Mouse (Mus musculus) intestine, embryonic 15.5 days (tissue): ENCODE data around the gene Etv3. TPM values are rescaled to one million over a fixed set of nuclear protein-coding genes. Genes with fewer than 3 reads are reported as not detected.

Experiments
- ATAC-seq: fragments of 200-750 bp; cut with Nextera tagmentation; 2 replicates; pipeline ENCODE4 v1.8.0; 2017; ENCODE audit warnings: moderate TSS enrichment, moderate library complexity
- H3K27ac ChIP-seq: fragments of 300-500 bp; sonication (generic); 2 replicates; pipeline ENCODE4 v1.5.1; 2015; ENCODE audit warnings: mild to moderate bottlenecking, inconsistent platforms
- H3K27me3 ChIP-seq: fragments of 300-500 bp; sonication (generic); replicated peaks from 2 replicates; pipeline ENCODE4 v1.6.1; 2015; ENCODE audit warnings: inconsistent platforms
- H3K36me3 ChIP-seq: fragments of 300-500 bp; sonication (generic); 2 replicates; pipeline ENCODE4 v1.6.1; 2015; ENCODE audit warnings: inconsistent platforms
- H3K4me1 ChIP-seq: fragments of 300-500 bp; sonication (generic); replicated peaks from 2 replicates; pipeline ENCODE4 v1.6.1; 2015; ENCODE audit warnings: inconsistent platforms
- H3K4me2 ChIP-seq: fragments of 300-500 bp; sonication (generic); replicated peaks from 2 replicates; pipeline ENCODE4 v1.6.1; 2015; ENCODE audit warnings: mild to moderate bottlenecking, inconsistent platforms
- H3K4me3 ChIP-seq: fragments of 300-500 bp; sonication (generic); replicated peaks from 2 replicates; pipeline ENCODE4 v1.5.1; 2015; ENCODE audit warnings: inconsistent platforms
- H3K9ac ChIP-seq: fragments of 300-500 bp; sonication (generic); 2 replicates; pipeline ENCODE4 v1.6.1; 2015; ENCODE audit warnings: inconsistent platforms
- H3K9me3 ChIP-seq: fragments of 300-500 bp; sonication (generic); 2 replicates; pipeline ENCODE4 v1.6.1; 2016; ENCODE audit warnings: inconsistent platforms
- WGBS: fragments of 180-500 bp; shearing (Covaris S2); methylation state at CpG from one replicate; pipeline ENCODE4 v1.1.7; 2015; 5-methylcytosine and 5-hydroxymethylcytosine counted together
- polyA plus RNA-seq: library from polyadenylated mRNA; unstranded; fragments of >200 nt; fragmentation: Nextera tagmentation; extraction: Ambion mirVana; gene quantifications from 2 replicates; pipeline ENCODE4 v1.2.1, GENCODE M21; 2015

The Etv3 gene
- polyA plus RNA-seq, 1 experiment from 2014 or later, result 12.5 TPM

DNA sequence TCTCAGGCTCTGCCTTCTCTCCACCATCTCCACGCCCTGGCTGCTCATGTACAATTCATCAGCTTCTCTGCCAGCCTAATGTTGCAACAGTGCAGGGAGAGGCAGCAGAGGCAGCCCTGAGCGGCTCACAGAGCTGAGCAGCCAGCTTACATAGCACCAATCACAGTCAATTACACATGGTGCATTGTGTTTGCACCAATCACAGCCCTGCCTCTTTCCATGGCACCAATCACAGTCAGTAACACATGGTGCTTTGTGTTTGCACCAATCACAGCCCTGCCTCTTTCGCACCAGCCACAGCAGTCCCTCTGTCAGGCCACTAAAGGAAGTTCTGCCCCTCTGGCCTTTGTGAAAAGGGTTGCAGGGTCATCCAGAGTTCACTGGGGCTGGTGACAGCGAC lies 40.9 kb downstream of the Etv3 start:
- peak; percentile 98 for ATAC-seq
- Histone ChIP-seq H3K27me3 (no peaks in the 10 kb centered on the region), H3K4me2 (peak overlapping the region; percentile 42), H3K4me1 (peaks cover 9% of the 10 kb centered on the region), H3K4me3 (0 out of 2 replicates have a peak overlapping the region, but pooled peaks have one; percentile 12), H3K27ac (peak overlapping the region; percentile 25; the same call in 1 of the 2 replicates), H3K9me3 (no peaks in the 10 kb centered on the region), H3K36me3 (no peaks in the 10 kb centered on the region), H3K9ac (no peak overlapping the region)
- 11% methylated on average over 4 of the region's 4 CpGs for WGBS

DNA sequence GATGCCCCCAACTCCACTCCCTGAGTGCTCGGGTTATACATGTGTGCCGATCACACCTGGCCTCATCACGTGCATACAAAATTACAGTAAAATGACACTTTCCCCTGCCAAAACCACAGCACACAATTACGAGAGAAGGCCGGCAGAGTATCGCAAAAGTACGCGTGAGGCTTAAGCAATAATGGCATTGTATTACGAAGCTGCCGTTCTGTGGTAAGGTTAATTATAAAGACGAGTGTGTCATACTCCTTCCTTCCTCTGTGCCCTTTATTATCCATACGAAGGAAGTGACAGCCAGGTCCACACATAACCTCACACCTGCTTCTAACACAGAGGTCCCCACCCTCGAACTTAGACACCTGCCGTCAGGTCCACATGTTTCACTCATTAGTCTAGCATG lies 42.3 kb downstream of the Etv3 start:
- Histone ChIP-seq H3K36me3 (no peaks in the 10 kb centered on the region), H3K27ac (no peak overlapping the region), H3K27me3 (no peaks in the 10 kb centered on the region), H3K4me1 (peaks cover 5% of the 10 kb centered on the region), H3K9ac (no peak overlapping the region), H3K9me3 (no peaks in the 10 kb centered on the region), H3K4me2 (no peak overlapping the region), H3K4me3 (no peak overlapping the region)
- 92% methylated on average over 14 of the region's 14 CpGs for WGBS
- ATAC-seq, result no peak

DNA sequence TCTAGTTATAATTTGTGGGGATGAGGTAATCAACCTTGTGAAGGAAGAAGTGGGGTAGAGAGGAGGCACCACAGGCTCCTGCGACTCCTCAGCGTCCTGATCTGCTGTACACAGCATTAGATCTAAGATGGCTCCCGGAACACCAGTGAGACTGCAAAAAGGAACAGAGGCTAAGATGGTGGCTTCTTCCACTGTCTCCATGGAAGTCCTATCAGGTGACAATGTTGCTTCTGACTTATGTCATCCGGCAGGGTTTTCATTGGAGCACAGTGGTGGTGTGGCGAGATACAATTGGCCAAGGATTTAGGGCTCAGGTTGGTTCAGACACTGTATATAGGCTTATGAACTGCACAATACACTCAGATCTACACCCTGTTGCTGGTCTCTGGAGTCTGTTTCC lies 43.5 kb downstream of the Etv3 start:
- no peaks in the 10 kb centered on the region for H3K27me3 ChIP-seq
- ATAC-seq, result no peak
- H3K4me3 ChIP-seq, result no peak overlapping the region
- H3K4me1 ChIP-seq, result peaks cover 5% of the 10 kb centered on the region
- H3K36me3 ChIP-seq, result no peaks in the 10 kb centered on the region
- no peaks in the 10 kb centered on the region for H3K9me3 ChIP-seq
- H3K27ac ChIP-seq, result no peak overlapping the region
- no peak overlapping the region for H3K4me2 ChIP-seq
- WGBS, result 92% methylated on average over 5 of the region's 5 CpGs
- no peak overlapping the region for H3K9ac ChIP-seq

DNA sequence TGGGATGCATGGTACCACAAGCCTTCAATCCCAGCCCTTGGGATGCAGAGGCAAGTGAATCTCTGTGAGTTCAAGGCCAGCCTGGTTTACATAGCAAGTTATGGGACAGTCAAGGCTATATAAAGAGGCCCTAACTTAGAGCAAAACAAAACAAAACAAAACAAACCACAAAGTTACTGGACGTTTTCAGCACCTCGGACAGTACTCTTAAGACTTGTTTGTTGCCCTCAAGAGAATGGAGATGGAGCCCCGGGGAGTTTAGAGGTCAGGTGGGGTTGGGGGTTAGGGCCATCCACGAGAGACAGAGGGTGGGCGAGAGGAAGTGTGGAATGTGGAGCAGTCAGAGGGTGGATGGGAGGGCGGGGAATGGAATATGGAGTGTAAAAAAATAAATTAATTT lies 50.6 kb downstream of the Etv3 start:
- no peak overlapping the region for H3K4me2 ChIP-seq
- no peak overlapping the region for H3K9ac ChIP-seq
- no peak for ATAC-seq
- H3K4me1 ChIP-seq, result no peaks in the 10 kb centered on the region
- H3K36me3 ChIP-seq, result no peaks in the 10 kb centered on the region
- H3K27me3 ChIP-seq, result no peaks in the 10 kb centered on the region
- WGBS, result 30% methylated on average over 6 of the region's 6 CpGs
- no peak overlapping the region for H3K27ac ChIP-seq
- no peak overlapping the region for H3K4me3 ChIP-seq
- no peaks in the 10 kb centered on the region for H3K9me3 ChIP-seq

DNA sequence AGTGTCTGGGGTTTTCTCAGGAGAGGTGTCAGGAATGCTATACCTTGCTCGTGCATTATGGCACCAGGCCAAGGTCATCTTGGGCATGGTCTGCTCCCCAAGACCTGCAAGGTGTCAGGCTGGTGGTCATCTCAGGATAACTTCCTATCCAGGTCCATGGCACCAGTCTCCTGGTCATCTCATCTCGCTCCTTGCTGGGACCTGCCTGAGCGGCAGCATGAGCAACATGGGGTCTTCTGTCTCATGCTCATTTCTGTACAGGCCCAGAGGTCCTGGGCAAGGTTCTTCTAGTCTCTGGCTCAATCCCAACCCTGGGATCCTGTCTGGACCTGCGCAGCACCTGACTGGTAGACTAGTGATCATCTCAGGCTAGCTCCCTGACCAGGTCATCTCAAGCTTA lies 57.1 kb downstream of the Etv3 start:
- Histone ChIP-seq H3K27me3 (no peaks in the 10 kb centered on the region), H3K9ac (no peak overlapping the region), H3K4me3 (no peak overlapping the region), H3K4me2 (no peak overlapping the region), H3K27ac (no peak overlapping the region), H3K9me3 (no peaks in the 10 kb centered on the region), H3K36me3 (no peaks in the 10 kb centered on the region), H3K4me1 (no peaks in the 10 kb centered on the region)
- ATAC-seq, result no peak
- 93% methylated on average over 4 of the region's 4 CpGs for whole genome bisulfite sequencing

Other genes with a start within 250 kb of the Etv3 start
- gene Cd5l, start 167.5 kb upstream of the Etv3 start, polyA plus RNA-seq, result 0.50 and 0.98 TPM in 2 replicates
- 0.20 and 0.27 TPM in 2 replicates for gene Fcrl1, start 149.0 kb upstream of the Etv3 start, polyA plus RNA-seq
- not detected in 2 replicates for gene Fcrl5, start 89.6 kb upstream of the Etv3 start, polyA plus RNA-seq
- 13.7 and 14.4 TPM in 2 replicates for gene Arhgef11, start 92.2 kb downstream of the Etv3 start, polyA plus RNA-seq
- 0.36 and 0.48 TPM in 2 replicates for gene Lrrc71, start 223.2 kb downstream of the Etv3 start, polyA plus RNA-seq